Mouse (Mus musculus) kidney, embryonic 15.5 days (tissue): ENCODE data around the gene Mroh8. TPM values are rescaled to one million over a fixed set of nuclear protein-coding genes. Genes with fewer than 3 reads are reported as not detected.

Source experiments
- polyA plus RNA-seq: library from polyadenylated mRNA; unstranded; fragments of >200 nt; fragmentation: Nextera tagmentation; extraction: Ambion mirVana; gene quantifications from 2 replicates; pipeline ENCODE4 v1.2.1, GENCODE M21; 2015

Gene Mroh8
- polyA plus RNA-seq, 1 experiment from 2014 or later = 0.47 TPM

Other genes starting within 250 kb of the Mroh8 start
- gene Soga1, start 200.3 kb downstream of the Mroh8 start, polyA plus RNA-seq = 3.5 and 4.2 TPM in 2 replicates
- gene Tldc2, start 192.5 kb downstream of the Mroh8 start, polyA plus RNA-seq = 0.27 TPM in 1 of 2 replicates, not detected in the other
- 25.3 and 27.2 TPM in 2 replicates for gene Samhd1, start 144.3 kb downstream of the Mroh8 start, polyA plus RNA-seq
- gene Rbl1, start 75.0 kb downstream of the Mroh8 start, polyA plus RNA-seq = 26.8 and 26.9 TPM in 2 replicates
- gene Rpn2, start 532 bp downstream of the Mroh8 start, polyA plus RNA-seq = 311 and 322 TPM in 2 replicates
- gene Ghrh, start 68.0 kb upstream of the Mroh8 start, polyA plus RNA-seq = 0.35 TPM in 1 of 2 replicates, not detected in the other
- 71.7 and 81.2 TPM in 2 replicates for gene Manbal, start 88.0 kb upstream of the Mroh8 start, polyA plus RNA-seq
- 17.6 and 18.2 TPM in 2 replicates for gene Src, start 138.9 kb upstream of the Mroh8 start, polyA plus RNA-seq